Mouse (Mus musculus): ENCODE results near the gene Plcb1.

DNA sequence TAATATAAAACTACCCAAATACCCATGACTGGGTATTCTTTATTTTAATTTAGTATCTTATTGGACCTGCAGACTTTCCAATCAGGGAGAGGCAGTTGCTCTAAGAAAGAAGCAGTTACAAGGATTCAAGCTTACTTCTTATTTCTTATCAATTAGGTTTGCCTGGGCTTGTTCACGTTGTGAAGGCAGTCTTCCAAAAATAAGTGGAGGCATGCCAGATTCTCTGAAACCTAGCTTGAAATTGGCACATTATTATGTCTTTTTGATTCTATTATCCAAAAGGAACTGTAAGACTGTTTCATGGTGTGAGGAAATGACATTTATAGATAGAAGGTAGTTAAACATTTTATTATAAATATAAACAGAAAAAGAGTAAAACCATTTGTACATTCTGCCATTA, 721.2 kb downstream of the Plcb1 start:
- TF ChIP-seq POLR2A (IDR thresholded peaks at IDR 0.05; ENCODE audit: extremely low read depth, insufficient read depth, low read length): no peak
- TF ChIP-seq CTCF (IDR thresholded peaks at IDR 0.05; ENCODE audit: extremely low read depth, insufficient read depth, low read length): no peak
